Mouse (Mus musculus) liver, embryonic 14.5 days (tissue): ENCODE data around the gene Tmem253. TPM values are rescaled to one million over a fixed set of nuclear protein-coding genes. Genes with fewer than 3 reads are reported as not detected.

Source experiments
- ATAC-seq: fragments of 200-750 bp; cut with Nextera tagmentation; 2 replicates; pipeline ENCODE4 v1.8.0; 2017; ENCODE audit warnings: moderate number of reproducible peaks, mild to moderate bottlenecking, moderate library complexity; ENCODE audit not compliant: insufficient read depth
- DNase-seq, 3 experiments: peaks; one replicate each; pipeline ENCODE4 v3.0.0-alpha.2; 2012 to 2013; ENCODE audit warnings: low read depth in 3 of 3, low spot score in 3 of 3
- H3K27ac ChIP-seq: fragments of 300-500 bp; sonication (generic); 2 replicates; pipeline ENCODE4 v1.5.1; 2014; ENCODE audit warnings: moderate library complexity, mild to moderate bottlenecking, control low read depth, inconsistent platforms
- H3K27me3 ChIP-seq: fragments of 300-500 bp; sonication (generic); 2 replicates; pipeline ENCODE4 v1.6.1; 2014; ENCODE audit warnings: mild to moderate bottlenecking, low read length, moderate library complexity; ENCODE audit not compliant: control insufficient read depth, insufficient read depth
- H3K36me3 ChIP-seq: fragments of 300-500 bp; sonication (generic); replicated peaks from 2 replicates; pipeline ENCODE4 v1.6.1; 2014; ENCODE audit warnings: low read depth; ENCODE audit not compliant: control insufficient read depth, insufficient read depth
- H3K4me1 ChIP-seq, 2 experiments: fragments of 200-500 bp in 1 of 2; fragments of 300-500 bp in 1 of 2; sonication (generic) in 1 of 2; replicated peaks; 2 replicates each; pipeline ENCODE4 v1.6.1; 2012 to 2014; ENCODE audit warnings: antibody characterized with exemption in 1 of 2, inconsistent platforms in 1 of 2, low read length in 1 of 2; ENCODE audit not compliant: control insufficient read depth in 2 of 2, insufficient read depth in 2 of 2
- H3K4me2 ChIP-seq: fragments of 300-500 bp; sonication (generic); 2 replicates; pipeline ENCODE4 v1.6.1; 2014; ENCODE audit warnings: low read depth, mild to moderate bottlenecking, control low read depth, moderate library complexity
- H3K4me3 ChIP-seq, 2 experiments: fragments of 200-500 bp in 1 of 2; fragments of 300-500 bp in 1 of 2; sonication (generic) in 1 of 2; 2 replicates each; pipeline ENCODE4 v1.5.1; 2012 to 2014; ENCODE audit warnings: low read depth in 2 of 2, low read length in 2 of 2, mild to moderate bottlenecking in 2 of 2, control low read depth in 1 of 2, inconsistent platforms in 1 of 2, moderate library complexity in 1 of 2; ENCODE audit not compliant: insufficient read depth in 1 of 2
- H3K9ac ChIP-seq: fragments of 300-500 bp; sonication (generic); replicated peaks from 2 replicates; pipeline ENCODE4 v1.6.1; 2014; ENCODE audit warnings: mild to moderate bottlenecking, control low read depth, moderate library complexity
- H3K9me3 ChIP-seq: fragments of 300-500 bp; sonication (generic); 2 replicates; pipeline ENCODE4 v1.6.1; 2016; ENCODE audit warnings: low read length, mixed read lengths; ENCODE audit not compliant: control insufficient read depth
- CTCF ChIP-seq: IDR thresholded peaks from 2 replicates; pipeline ENCODE4 v1.5.1; 2016; ENCODE audit warnings: antibody characterized with exemption, low read depth, control low read depth
- EP300 ChIP-seq: IDR thresholded peaks from 2 replicates; pipeline ENCODE4 v1.6.1; 2016; ENCODE audit warnings: antibody characterized with exemption, low read depth
- WGBS: fragments of 180-500 bp; shearing (Covaris S2); extraction: QIAGEN DNeasy Blood & Tissue Kit; methylation state at CpG from one replicate; pipeline ENCODE4 v1.1.7; 2014; ENCODE audit not compliant: insufficient replicate concordance; 5-methylcytosine and 5-hydroxymethylcytosine counted together
- polyA plus RNA-seq, 2 experiments: library from polyadenylated mRNA; depleted of rRNA in 1 of 2; stranded (reverse) in 1 of 2; unstranded in 1 of 2; fragments of >200 nt; fragmentation: Nextera tagmentation in 1 of 2; extraction: Ambion mirVana in 1 of 2; gene quantifications; 2 replicates each; pipeline versions ENCODE4 v1.2.1 to v1.2.3; 2012 to 2014

The Tmem253 gene
- polyA plus RNA-seq, 2 experiments = 0.08 to 0.24 TPM

GRCm38 (mm10) chr14:52013771-52014219 lies 1.7 kb upstream of the Tmem253 start:
- ATAC-seq (peak; percentile 3; the same call in 1 of the 2 replicates), DNase-seq (no peak)
- TF ChIP-seq EP300 (no peak), CTCF (no peak)
- 10% methylated on average over 17 of the region's 24 CpGs for WGBS
- no peaks in the 10 kb centered on the region for H3K27me3 ChIP-seq
- H3K4me2 ChIP-seq = peak overlapping the region; percentile 90
- H3K4me1 ChIP-seq = peaks cover 19 to 24% of the 10 kb centered on the region in 2 experiments
- peak overlapping the region; percentile 33 to 69 for H3K4me3 ChIP-seq
- no peaks in the 10 kb centered on the region for H3K36me3 ChIP-seq
- H3K27ac ChIP-seq = no peak overlapping the region
- no peaks in the 10 kb centered on the region for H3K9me3 ChIP-seq
- H3K9ac ChIP-seq = peak overlapping the region; percentile 72

- Histone ChIP-seq H3K4me3 (peak overlapping the region; percentile 67 to 69; a peak in 3 of 4 replicates), H3K4me2 (peak overlapping the region; percentile 90), H3K27ac (no peak overlapping the region), H3K9me3 (no peaks in the 10 kb centered on the region), H3K9ac (peak overlapping the region; percentile 72), H3K36me3 (no peaks in the 10 kb centered on the region), H3K27me3 (no peaks in the 10 kb centered on the region), H3K4me1 (peaks cover 22 to 28% of the 10 kb centered on the region in 2 experiments)
- TF ChIP-seq CTCF = no peak
- ATAC-seq = peak; percentile 14; the same call in 1 of the 2 replicates
- DNase-seq = no peak
- 2% methylated on average over 45 of the region's 80 CpGs for WGBS
Observed at GRCm38 (mm10) chr14:52014271-52014760, 1.1 kb upstream of the Tmem253 start.

- Histone ChIP-seq H3K4me3 (peak overlapping the region; percentile 67 to 69), H3K27ac (peak overlapping the region; percentile 6), H3K27me3 (no peaks in the 10 kb centered on the region), H3K4me1 (peaks cover 22 to 28% of the 10 kb centered on the region in 2 experiments), H3K4me2 (peak overlapping the region; percentile 90), H3K36me3 (no peaks in the 10 kb centered on the region), H3K9ac (peak overlapping the region; percentile 72), H3K9me3 (no peaks in the 10 kb centered on the region)
- TF ChIP-seq CTCF (no peak), EP300 (no peak)
- 1% methylated on average over 27 of the region's 28 CpGs for WGBS
- no peak for DNase-seq
- no peak for ATAC-seq
Observed at GRCm38 (mm10) chr14:52014761-52015311, 622 bp upstream of the Tmem253 start.

DNA sequence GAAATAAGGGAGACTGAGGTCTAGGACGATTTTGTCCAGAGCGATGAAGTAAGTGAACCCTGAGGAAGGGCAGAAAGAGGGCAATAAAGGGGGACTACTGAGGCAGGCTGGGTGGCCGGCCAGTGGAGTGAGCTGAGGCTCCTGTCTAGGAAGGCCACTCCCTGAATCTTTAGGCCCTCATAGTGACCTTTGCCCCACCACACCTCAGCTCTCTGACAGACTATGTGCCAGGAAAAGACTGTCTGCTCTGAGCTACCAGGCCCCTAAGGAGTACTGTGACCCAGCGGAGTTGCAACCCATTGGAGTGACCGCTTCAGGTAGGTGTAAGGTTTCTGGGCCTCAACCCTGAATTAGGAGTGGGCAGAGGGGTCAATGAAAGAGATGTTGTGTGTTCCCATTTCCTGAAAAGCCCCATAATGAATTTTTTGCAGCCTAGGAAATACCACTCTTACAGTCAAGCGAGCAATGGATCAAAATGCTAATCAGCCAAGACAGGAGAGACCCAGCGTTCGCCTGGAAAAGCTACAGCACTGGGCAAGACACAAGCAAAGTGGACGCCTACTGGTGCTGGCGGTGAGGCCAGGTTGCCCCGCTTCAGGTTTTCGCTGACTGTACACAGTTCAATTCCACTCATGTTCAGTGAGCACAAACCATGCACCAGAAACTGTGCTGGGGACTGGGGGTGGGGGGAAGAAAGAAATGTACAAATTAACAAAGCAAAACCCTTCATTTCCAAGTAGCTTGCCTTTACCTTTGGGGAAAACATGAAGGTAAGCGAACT lies 1.4 kb downstream of the Tmem253 start:
- H3K27me3 ChIP-seq = no peaks in the 10 kb centered on the region
- no peak for ATAC-seq
- H3K4me2 ChIP-seq = no peak overlapping the region
- TF ChIP-seq CTCF (no peak), EP300 (no peak)
- no peak overlapping the region for H3K27ac ChIP-seq
- no peak overlapping the region for H3K4me3 ChIP-seq
- H3K9ac ChIP-seq = no peak overlapping the region; the same call in 1 of the 2 replicates
- peaks cover 34 to 42% of the 10 kb centered on the region in 2 experiments for H3K4me1 ChIP-seq
- DNase-seq = no peak
- 83% methylated on average over 13 of the region's 13 CpGs for whole genome bisulfite sequencing
- H3K9me3 ChIP-seq = no peaks in the 10 kb centered on the region
- H3K36me3 ChIP-seq = no peaks in the 10 kb centered on the region

DNA sequence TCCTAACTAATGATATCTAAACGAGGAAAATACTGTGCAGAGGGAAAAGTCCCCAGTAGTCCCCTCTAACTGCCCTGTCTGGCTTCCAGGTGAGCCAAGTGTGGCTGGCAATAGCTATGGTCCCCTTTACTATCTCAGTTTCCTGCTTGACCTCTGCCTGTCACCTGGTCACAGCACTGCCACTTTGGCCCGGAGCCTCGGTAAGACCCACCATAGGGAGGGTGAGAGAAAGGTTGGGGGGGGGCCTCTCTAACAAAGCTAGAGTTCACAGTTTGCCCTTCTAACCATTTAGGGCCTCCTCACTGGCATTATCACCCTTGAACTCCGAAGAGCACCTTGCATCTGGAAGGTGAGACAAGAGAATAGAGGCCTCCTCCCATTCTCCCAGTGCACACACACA lies 2.2 kb downstream of the Tmem253 start:
- WGBS = 60% methylated on average over 4 of the region's 4 CpGs
- Histone ChIP-seq H3K27ac (no peak overlapping the region), H3K27me3 (no peaks in the 10 kb centered on the region), H3K36me3 (no peaks in the 10 kb centered on the region), H3K9me3 (no peaks in the 10 kb centered on the region), H3K4me3 (no peak overlapping the region), H3K4me1 (peaks cover 43 to 50% of the 10 kb centered on the region in 2 experiments), H3K9ac (no peak overlapping the region; the same call in 1 of the 2 replicates), H3K4me2 (peak overlapping the region; percentile 8; the same call in 1 of the 2 replicates)
- no peak for TF ChIP-seq CTCF
- TF ChIP-seq EP300 = no peak
- DNase-seq = no peak
- ATAC-seq = no peak
